Mouse (Mus musculus): ENCODE measurements around the gene Gabrb2.

Gabrb2 gene

DNA sequence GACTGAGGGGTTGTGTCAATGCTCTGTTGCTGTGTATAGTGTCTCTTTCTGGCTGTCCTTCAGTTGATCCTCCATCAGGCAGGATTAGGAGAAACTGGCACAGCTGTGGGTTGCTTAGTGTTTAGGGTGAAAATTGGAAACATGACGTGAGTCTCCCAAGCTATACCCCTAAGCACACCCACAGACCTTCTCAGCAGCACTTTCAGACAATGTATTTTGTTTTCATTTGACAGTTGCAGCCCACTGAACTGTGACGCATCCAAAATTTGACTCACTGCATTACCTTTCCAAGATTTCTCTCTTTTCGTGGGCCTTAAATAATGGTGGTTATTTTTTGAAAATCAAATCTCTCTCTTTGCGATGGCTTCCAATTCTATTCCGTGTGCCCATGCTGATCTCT, 115.7 kb downstream of the Gabrb2 start:
- DNase-seq = no peak

DNA sequence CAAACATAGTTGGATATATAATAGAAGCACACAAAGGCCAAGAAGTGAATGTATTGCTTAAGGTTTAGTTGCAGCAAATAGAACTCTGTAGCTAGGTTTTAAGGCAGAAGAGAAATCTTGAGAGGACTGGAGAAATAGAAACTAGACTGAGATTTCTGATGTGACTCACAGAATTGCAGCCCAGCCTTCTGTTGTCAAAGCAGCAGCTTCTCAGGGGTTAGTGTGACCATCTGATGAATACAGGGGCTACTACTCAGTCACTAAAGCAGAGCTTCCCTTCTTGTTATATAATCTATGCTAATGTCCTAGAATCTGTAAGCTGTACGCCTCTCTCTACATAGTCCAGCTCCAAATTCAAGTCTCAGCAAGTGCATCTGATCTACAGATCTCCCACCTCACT, 116.3 kb downstream of the Gabrb2 start:
- no peak for DNase-seq

DNA sequence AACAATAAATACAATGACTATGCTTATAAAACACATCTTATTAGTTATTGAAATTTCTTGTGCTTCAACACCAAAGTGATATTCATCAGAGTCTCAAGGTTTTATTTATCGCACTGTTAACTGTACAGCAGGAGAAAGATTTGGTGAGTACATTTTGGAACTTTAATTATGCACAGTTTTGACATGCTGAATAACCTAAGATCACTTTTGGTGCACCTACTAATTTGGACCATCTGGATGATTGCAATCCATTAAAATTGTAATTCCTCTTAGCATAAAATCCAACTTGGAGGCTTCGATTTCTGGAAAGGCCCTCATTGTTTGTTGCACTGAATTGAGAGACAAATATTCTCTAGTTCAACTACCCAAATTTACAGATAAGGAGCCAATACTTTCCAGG, 123.3 kb downstream of the Gabrb2 start:
- DNase-seq = no peak

DNA sequence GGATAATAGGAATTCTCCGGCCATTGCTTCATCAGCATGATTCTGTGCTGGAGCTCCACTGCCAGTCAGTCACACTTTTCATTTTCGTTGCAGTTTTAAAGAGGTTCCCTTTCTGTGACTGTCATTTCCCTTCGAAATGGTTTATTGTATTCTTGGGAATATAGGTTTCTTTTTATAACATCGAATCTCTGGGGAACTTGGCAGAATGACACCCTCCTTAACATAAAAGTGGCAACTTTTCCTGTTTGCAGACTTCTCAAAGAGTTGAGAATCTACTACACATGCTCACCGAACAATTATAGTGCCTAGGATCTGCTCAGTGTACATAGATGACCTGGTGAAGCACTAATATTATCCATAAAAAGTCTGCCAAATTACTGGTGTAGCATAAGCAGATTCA, 146.5 kb downstream of the Gabrb2 start:
- no peak for DNase-seq

DNA sequence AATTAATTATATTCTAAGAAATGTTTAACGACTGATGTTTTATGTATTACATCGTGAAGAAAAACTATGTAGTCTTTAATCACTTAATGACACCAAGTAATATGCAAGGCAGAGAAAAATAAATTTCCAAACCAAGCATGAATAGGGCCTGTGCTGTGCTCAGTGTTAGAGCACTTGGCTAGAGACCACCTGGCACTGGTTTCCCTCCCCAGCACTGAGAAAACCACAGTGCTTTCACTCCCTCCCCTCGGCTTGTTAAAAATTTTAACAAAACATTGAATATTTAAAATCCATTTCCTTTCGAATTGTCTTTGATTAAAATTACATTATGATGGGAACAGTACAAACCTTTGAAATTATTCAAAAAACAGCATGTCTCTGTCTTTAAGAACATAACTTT, 151.9 kb downstream of the Gabrb2 start:
- DNase-seq = no peak

DNA sequence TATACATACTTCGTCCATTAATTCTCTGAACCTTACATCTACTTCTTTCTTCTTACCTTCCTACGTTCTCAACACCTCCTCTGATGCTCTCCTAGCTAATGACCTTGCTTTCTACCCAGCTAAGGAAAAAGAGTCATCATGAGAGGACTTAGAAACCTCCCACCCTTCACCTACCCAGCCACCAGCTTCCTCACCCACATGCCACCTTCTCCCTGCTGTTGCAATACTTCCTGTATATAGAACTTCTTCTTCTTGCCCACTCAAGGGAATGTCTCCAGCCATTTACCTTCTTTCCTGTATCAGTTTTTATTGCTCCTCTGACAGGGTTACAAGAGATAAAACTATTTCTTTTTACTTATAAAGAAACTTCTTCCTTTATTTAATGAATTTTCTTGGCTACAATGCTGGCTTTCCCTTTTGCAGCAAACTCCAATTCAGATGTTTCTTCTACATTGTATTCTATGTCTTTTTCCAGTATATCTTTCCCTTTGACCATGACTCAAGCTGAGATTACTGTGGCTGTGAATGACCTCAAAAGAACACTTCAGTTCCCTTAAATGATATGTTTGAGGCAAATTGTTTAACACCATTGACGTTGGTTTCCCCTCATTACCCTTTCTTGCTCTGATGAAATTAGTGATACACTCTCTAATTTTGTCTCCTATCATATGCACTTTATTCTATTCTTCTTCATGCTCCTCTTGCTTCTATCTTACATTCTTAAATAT, 155.8 kb downstream of the Gabrb2 start:
- no peak for DNase-seq

GRCm38 (mm10) chr11:42579804-42580203, 160.2 kb downstream of the Gabrb2 start:
- DNase-seq = no peak

- DNase-seq = no peak
Measured at GRCm38 (mm10) chr11:42581123-42581522, 161.6 kb downstream of the Gabrb2 start.

DNA sequence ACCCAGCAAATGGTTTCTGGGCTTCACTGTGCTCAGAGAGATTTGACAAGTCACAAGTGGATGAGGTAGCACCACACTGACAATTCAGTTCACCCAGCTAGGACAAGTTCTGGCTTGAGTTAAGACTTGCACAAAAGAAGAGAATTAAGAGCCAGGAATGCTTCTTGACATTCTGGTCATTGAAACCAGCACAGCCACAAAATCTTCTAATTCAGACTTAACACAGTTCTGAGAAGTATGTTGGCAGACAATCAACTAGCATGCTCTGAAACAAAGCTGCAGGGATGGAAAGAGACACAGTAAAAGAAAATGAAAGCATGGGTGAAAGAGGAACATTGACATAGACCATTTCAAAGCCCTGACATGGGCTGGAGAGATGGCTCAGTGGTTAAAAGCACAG, 162.2 kb downstream of the Gabrb2 start:
- no peak for DNase-seq

DNA sequence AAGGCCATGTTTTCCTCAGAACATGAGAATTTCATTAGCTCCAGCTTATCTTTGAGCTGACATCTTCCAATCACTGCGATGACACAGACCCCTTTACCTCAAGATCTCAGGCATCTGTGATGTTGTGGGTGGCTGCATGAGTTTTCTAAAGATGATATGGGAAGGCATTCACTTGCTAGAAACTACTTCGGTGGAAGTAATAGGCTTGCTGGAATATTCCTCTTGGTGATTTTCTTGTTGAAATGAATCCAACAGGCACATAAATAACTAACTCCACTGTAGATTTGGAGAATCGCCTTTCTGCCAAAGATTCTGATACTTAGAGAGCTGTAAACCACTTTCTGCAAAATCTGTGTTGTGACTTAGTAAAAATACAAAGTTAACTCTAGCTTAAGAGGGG, 172.9 kb downstream of the Gabrb2 start:
- no peak for DNase-seq

DNA sequence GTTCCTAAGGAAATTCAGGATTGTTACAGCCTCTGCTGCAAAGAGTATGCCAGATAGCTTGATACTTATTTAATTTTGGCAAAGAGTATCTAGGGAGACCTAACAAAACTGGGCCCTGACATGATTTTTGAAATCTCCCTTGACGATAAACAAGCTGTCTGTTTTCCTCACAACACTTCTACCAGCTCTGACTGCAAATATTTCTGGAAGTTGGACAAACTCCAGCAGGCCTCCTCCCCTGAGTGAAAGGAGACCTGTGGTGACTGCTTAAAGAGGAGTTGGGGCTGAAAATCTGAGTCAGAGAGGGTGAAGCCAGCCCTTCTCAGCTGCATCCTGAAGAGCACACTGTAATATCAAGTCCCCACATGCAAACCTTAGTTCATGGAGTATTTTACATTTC, 186.7 kb downstream of the Gabrb2 start:
- no peak for DNase-seq

DNA sequence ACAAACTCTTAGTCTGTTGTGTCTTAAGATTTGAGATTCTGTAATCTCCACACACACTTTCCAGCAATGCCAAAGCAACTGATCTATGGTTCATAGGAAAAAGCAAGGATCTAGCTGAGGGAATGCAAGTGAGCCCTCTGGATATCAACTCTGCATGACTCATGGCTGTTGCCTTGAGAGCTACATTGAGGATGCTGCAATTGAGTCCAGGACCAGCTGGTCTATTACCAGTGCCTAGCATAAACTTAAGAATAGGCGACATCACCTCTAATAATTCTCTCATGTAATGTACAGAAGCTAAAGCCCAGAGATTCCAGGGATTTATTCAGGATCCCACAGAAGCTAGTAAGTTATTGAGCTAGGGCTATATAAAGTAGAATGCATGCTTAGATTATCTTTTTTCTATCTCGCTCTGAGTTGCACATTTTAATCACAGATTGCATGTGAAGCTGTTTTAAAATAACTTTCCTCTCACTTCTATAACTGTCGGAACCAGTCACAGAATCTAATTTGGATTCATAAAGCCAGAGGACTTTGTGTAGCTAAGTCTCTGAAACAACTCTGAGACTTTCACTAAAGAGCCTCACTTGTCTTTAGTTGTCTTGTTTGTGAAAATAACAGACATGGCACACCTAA, 189.7 kb downstream of the Gabrb2 start:
- DNase-seq = no peak

GRCm38 (mm10) chr11:42618195-42618594, 198.6 kb downstream of the Gabrb2 start:
- no peak for DNase-seq

DNA sequence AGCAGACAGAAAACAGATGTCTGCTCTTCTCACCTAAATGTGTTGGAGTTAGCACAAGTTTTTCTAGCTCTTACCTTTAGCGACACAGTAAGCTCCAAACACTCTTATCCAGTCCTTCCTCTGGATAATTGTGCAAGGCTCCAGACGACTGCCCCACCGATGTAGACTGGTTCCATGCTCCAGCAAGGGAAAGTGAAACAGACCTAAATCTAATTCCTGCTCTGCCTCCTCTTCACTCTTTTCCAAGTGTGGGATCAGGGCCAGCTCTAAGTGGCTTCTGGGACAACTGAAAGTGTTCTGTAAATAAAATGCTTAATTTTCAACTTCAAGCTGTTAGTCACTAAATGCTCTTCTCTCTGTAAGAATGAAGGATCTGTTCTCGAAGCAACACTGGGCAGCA, 201.6 kb downstream of the Gabrb2 start:
- DNase-seq = no peak

DNA sequence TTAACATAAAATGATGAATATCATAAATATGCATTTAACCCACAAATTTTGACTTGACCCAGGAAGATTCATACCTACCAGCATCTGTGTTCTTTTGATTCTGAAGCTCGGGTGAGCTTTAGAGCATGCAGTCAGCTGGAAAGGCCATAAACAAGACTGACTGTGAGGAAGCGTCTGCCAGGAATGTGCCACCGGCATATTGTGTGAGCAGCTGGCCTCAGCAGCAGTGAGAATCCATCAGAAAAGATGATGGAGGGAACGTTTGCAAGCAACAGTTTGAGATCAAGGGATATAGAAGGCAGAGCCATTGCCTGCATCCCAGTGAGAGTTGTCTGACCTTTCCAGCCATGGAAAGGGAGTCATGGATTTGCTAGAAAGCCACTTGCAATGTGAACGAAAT, 230.6 kb downstream of the Gabrb2 start:
- no peak for DNase-seq

- DNase-seq = no peak
Measured at GRCm38 (mm10) chr11:42651572-42651971, 232.0 kb downstream of the Gabrb2 start.

DNA sequence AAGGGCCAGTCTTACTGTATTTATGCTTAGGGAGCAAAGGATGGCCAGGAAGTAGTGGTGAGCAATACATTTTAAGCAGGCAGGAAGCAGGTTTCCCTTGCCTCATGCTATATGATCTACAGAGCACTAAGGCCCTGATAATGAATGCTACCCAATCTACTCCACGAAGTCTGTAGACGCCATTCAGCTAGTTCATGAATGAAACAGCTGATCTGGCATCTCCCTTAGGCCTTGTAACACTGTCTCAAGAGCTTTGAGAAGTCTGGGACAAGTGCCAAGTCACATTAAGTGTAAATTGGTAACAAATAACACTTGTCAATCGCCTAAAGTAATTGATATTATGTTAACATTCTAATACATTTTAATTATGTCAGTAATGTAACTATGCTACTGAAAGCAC, 234.6 kb downstream of the Gabrb2 start:
- DNase-seq = no peak

GRCm38 (mm10) chr11:42668657-42669056, 249.1 kb downstream of the Gabrb2 start:
- DNase-seq = no peak
